In the genomic region with DNA sequence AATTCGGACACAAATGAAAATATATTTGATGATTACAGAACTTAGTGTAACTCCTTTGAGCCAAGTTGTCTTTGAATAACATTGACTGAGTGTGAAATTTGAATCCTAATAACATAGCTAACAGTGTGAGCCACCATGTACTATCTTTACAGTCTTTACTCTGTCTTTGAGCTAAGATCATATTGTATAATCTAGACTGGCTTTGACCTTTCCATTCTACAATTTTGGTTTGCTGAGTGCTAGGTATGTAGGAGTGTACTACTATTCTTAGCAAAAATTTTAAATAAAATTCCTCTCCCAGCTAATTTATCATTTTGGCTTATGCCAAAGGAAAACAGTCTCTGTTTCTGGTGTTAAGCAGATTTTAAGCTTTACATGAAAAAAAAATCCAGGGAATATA, we compare ENCODE assay signal across 12 mouse cellular contexts.
"Had no signal": no experiment of that assay in that cellular context is flagged by ENCODE, and none has a peak within 500 bp of the region (broad histone marks: within the 10 kb centered on the region; RNA-seq: fewer than 3 reads in every experiment).

No protein-coding gene starts in this region.

- DNase-seq: retina, postnatal 1 day; right cerebral cortex, adult 18-20 months; right cerebral cortex, postnatal 14 days; right cerebral cortex, postnatal 25 days; right cerebral cortex, postnatal 4 days; spleen, adult 18-20 months; thymus, adult 18-20 months; thymus, adult 2 months; thymus, postnatal 14 days; thymus, postnatal 25 days; thymus, postnatal 36 days; thymus, postnatal 4 days had no signal
